Mouse (Mus musculus): ENCODE data around the gene H2afy2. TPM values are rescaled to one million over a fixed set of nuclear protein-coding genes. Genes with fewer than 3 reads are reported as not detected.

The H2afy2 gene
- polyA plus RNA-seq, 1 experiment from 2014 or later, result 109 TPM

DNA sequence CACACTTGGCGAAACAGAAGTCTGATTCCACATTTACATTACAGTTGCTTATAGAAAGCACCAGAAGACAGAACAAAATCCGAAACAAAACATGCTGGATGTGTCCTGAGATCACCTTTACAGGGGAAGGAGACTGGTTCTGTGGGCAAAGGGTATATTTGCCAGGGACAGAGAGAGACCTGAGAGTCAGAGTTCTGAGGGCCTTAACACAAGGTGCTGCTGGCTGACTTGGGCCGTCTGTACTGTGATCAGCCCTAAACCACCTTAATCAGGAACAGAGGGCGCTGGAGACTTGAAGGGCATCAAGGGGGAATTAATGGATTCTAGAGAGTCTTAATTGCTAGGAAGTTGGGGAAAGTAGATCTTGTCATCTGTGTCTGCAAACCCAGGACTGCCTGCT is 90.4 kb downstream of the H2afy2 start:
- Histone ChIP-seq H3K4me1 (ENCODE audit: control insufficient read depth, insufficient read depth, low read length) (peaks cover 14% of the 10 kb centered on the region), H3K4me3 (ENCODE audit: low read depth, low read length) (no peak overlapping the region), H3K9me3 (ENCODE audit: control insufficient read depth, low read depth, low read length) (no peaks in the 10 kb centered on the region), H3K27me3 (ENCODE audit: control insufficient read depth, insufficient read depth, low read length) (no peaks in the 10 kb centered on the region), H3K9ac (replicated peaks; ENCODE audit: low read depth, low read length) (no peak overlapping the region), H3K4me2 (replicated peaks; ENCODE audit: low read depth, low read length) (no peak overlapping the region), H3K36me3 (ENCODE audit: control insufficient read depth, insufficient read depth, low read length) (peaks cover 43% of the 10 kb centered on the region), H3K27ac (ENCODE audit: low read length) (no peak overlapping the region)
- 70% methylated on average over 4 of the region's 4 CpGs for WGBS
- no peak for ATAC-seq (ENCODE audit: insufficient number of reproducible peaks, insufficient read depth, low FRiP score, low read depth)

DNA sequence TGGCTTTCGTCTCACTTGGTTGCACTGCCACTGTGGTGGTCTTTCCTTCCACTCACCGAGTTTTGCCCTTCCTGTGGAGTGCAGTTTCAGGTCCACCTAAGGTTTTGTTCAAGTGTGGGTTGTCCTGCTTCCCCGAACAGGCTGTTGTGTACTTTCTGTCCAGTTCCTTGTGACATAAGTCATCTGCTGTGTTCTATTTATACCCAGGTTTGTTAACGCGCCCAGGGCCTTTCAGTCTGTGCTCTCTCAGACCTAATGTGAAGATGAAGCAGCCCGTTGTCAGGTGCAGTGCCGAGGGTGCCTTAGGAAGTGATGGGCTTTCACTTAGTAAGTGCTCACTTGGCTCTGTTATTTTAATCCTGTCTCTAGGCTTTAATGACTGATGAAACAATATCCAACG is 94.5 kb downstream of the H2afy2 start:
- H3K36me3 ChIP-seq (ENCODE audit: control insufficient read depth, insufficient read depth, low read length), result peaks cover 77% of the 10 kb centered on the region
- H3K4me2 ChIP-seq (replicated peaks; ENCODE audit: low read depth, low read length), result no peak overlapping the region
- WGBS, result 85% methylated on average over 8 of the region's 8 CpGs
- ATAC-seq (ENCODE audit: insufficient number of reproducible peaks, insufficient read depth, low FRiP score, low read depth), result no peak
- H3K4me1 ChIP-seq (ENCODE audit: control insufficient read depth, insufficient read depth, low read length), result no peaks in the 10 kb centered on the region
- no peaks in the 10 kb centered on the region for H3K27me3 ChIP-seq (ENCODE audit: control insufficient read depth, insufficient read depth, low read length)
- no peak overlapping the region for H3K27ac ChIP-seq (ENCODE audit: low read length)
- no peaks in the 10 kb centered on the region for H3K9me3 ChIP-seq (ENCODE audit: control insufficient read depth, low read depth, low read length)
- no peak overlapping the region for H3K9ac ChIP-seq (replicated peaks; ENCODE audit: low read depth, low read length)
- H3K4me3 ChIP-seq (ENCODE audit: low read depth, low read length), result no peak overlapping the region

Small RNAs within 50 kb of the gene (microRNA-seq; reads per million reads assigned to microRNA genes)
- not detected for gene Mir5108

Other genes with a start within 250 kb of the H2afy2 start
- not detected in 2 replicates for gene Npffr1, start 188.7 kb downstream of the H2afy2 start, polyA plus RNA-seq (2014; fragmentation: Nextera tagmentation; extraction: Ambion mirVana)
- gene Ppa1, start 135.6 kb downstream of the H2afy2 start, polyA plus RNA-seq (2014; fragmentation: Nextera tagmentation; extraction: Ambion mirVana), result 145 and 152 TPM in 2 replicates
- 246 and 260 TPM in 2 replicates for gene Sar1a, start 103.8 kb downstream of the H2afy2 start, polyA plus RNA-seq (2014; fragmentation: Nextera tagmentation; extraction: Ambion mirVana)
- 27.3 and 27.5 TPM in 2 replicates for gene Tysnd1, start 88.6 kb downstream of the H2afy2 start, polyA plus RNA-seq (2014; fragmentation: Nextera tagmentation; extraction: Ambion mirVana)
- 16.5 and 17.2 TPM in 2 replicates for gene Aifm2, start 68.9 kb downstream of the H2afy2 start, polyA plus RNA-seq (2014; fragmentation: Nextera tagmentation; extraction: Ambion mirVana)
- 2.3 and 2.6 TPM in 2 replicates for gene Col13a1, start 195.0 kb upstream of the H2afy2 start, polyA plus RNA-seq (2014; fragmentation: Nextera tagmentation; extraction: Ambion mirVana)